Mouse (Mus musculus) adrenal gland, postnatal 14 days (tissue): ENCODE results near the gene Frmd8. TPM values are rescaled to one million over a fixed set of nuclear protein-coding genes. Genes with fewer than 3 reads are reported as not detected.
A peak's percentile ranks its signal among the peaks of the same experiment; 100 is the strongest.

ENCODE experiments used
- DNase-seq: peaks from one replicate; pipeline ENCODE4 v3.0.0; 2021; ENCODE audit warnings: mixed read lengths
- total RNA-seq: library from RNA; stranded (reverse); gene quantifications from 2 replicates; pipeline ENCODE4 v1.2.3, GENCODE M21; 2021

Gene Frmd8
- total RNA-seq, 1 experiment from 2014 or later = 26.0 TPM

DNA sequence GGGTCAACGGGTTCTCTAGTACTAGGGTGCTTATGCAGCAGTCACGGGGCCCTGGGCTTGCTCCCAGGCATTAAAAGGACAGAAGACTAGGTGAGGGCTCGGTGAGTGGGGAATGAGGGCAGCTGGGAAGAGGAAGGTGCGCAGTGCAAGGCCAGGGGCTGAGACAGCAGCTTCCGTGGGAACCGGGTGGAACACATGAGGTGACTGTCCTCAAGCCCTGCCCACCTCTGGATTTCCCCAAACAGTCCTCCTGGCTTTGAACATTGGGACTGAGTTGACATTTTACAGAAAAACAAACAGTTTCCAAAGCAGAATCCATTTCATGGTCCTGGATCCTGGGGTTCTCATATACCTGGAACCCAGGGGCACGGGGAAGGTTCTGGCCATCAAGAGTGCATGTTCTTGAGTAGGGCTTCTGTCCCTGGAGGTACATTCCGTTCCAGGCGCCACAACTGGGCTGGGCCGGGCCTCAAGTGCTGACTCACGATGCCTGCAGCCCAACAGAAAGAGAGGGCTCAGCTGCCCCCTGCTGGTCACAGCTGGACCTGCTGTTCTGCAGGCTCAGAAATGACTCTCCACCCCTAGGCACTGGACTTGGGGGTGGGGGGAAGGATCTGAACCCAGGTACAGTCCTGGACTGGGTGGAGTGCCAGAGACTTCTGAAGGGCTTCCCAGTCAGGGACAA, 25.1 kb downstream of the Frmd8 start:
- peak; percentile 97 for DNase-seq

DNA sequence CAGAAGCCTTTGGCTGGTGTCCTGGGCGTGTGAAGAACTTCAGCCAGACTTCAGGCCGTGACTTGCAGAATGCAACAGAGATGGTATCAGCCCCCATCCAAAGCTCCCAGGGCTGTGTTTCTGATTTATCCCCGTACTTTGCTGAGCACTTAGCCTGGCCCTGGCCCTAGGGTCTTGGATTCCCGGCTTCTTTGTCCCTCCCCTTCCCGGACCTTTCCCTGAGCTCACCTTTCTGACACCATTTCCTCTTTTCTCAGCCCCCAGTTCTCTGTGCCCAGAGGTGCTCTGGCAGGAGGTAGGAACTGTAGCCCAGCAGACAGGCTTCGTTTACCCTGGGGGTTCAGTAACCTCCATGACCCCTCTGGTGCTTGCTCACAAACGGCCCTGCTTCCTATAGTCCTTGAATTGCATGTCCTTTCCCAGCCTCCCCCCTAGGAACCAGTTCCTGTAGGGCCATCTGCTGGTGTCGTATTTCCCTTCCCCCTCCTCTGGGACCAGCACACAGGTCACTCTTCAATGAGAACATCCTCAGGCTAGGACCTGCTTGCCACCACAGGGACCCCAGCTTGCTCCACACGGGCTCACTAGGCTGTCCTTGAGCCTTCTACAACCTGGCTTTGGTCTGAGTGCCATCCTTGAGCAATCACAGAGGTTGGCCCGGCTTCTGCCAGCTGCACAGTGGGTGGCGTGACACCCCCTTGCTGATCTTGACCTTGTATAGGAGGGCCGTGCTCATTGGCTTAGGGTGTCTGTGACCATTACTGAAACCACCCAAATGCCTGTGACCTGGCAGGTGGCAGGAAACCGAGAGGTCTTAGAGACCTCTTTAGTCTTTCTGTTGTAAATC, 26.0 kb downstream of the Frmd8 start:
- DNase-seq = peak; percentile 87

DNA sequence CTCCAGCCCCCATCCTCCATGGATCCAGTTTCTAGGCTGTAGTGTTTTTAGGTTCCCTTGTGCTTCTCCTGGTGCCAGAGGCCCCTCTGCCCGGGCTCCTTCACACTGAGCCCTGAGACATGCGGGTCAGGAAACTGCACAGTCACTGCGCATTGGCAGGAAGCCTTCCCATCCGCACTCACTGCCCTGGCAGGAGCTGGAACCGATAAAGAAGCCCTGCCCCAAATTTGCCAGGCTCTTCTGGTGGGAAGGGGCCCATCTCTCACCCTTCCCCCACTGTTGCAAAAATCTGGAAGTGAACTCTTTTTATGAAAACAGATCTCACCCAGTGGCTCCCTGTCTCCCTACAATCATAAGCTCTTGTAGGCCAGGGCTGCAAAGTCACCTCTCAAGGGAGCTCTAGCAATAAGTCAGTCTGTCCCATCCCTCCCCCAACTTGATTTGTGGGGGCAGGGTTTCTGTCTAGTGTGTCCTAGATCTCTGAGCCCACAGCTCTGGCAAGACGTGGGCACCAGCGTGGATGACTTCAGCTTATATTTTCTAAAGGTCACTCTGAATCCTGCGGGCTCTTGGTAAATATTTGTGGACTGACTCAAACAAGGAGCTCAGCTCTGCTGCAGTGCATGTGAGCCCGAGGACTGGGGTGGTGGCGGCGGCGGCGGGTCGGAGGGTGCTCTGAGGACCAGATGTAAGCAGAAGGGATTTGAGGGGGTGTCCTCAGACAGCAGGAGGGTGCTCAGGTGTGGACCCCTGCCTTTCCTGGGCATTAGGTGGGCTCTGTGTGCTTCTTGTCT, 26.8 kb downstream of the Frmd8 start:
- peak; percentile 91 for DNase-seq

DNA sequence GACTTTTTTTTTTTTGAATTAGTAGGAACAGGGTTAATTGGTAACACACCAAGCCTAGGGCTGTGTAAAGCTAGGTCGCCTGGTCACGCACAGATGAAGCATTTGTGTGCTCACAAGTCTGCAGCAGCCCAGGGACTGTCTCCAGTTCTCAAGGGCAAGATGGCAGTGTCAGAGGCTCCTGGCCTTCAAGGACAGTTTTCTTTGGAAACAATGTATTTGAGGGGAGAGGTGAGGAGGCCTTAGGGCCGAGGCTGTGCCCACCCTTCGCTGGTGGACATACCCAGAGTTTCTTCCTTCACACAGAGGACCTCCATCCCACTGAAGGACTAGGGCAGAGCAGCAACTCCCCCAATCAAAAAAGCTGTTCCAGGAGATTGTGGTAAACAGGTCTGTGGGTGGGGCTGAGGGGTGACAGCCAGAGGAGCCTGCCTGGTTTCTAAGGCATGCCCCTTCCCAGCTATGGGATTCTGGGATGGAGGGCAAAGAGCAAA, 27.7 kb downstream of the Frmd8 start:
- DNase-seq = peak; percentile 41

DNA sequence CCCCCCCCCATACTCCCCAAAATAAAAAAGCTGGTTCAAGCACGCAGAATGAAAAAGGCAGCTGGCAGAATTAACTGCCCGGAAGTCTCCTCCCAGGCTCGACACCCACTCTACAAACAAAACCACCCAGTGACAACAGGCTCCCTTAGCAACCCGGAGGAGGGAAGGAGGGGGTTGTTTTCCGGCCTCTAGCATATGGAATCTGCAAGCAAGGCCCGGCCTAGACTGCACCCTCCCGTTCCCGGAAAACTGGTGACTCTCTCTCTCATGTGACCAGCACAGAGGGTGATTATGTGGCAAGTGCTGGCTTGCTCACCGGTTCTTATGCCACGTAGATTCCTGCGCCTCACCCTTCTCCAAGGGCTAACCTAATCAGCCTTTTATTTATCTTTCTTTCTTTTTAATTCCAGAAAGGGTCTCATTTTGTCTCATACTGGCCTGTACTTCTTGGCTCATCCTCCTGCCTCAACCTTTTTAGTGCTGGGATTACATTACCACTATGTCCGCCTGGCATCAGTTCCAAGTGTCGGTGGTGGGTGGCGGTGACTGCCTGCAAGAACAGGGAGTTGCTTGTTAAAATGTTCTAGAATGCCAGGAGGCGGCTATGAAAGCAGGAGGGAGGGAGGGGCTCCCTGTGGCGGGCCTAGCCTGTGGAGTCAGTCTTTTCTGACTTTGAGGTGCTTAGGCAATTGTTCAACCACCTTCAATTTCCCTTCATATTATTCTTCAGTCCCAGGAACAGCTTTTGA, 28.3 kb downstream of the Frmd8 start:
- DNase-seq = peak; percentile 89

DNA sequence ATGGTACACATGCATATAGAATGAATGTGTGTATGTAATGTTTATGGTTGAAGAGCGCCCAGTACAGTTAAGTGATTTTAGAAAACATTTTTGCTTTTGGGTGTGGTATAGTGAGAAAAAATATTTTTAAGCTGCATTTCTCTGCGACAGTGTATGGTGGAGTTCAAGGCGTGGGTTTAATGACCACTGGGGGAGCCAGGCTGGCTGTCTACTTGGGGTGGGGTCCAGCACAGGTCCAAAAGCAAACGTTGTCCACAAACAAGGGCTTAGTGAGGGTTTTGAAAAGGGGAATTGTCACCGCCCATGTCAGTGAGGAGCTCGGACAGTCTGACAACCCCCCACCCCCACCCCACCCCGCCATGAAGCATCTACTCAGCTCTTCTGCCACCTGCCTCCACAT, 28.9 kb downstream of the Frmd8 start:
- DNase-seq = no peak

DNA sequence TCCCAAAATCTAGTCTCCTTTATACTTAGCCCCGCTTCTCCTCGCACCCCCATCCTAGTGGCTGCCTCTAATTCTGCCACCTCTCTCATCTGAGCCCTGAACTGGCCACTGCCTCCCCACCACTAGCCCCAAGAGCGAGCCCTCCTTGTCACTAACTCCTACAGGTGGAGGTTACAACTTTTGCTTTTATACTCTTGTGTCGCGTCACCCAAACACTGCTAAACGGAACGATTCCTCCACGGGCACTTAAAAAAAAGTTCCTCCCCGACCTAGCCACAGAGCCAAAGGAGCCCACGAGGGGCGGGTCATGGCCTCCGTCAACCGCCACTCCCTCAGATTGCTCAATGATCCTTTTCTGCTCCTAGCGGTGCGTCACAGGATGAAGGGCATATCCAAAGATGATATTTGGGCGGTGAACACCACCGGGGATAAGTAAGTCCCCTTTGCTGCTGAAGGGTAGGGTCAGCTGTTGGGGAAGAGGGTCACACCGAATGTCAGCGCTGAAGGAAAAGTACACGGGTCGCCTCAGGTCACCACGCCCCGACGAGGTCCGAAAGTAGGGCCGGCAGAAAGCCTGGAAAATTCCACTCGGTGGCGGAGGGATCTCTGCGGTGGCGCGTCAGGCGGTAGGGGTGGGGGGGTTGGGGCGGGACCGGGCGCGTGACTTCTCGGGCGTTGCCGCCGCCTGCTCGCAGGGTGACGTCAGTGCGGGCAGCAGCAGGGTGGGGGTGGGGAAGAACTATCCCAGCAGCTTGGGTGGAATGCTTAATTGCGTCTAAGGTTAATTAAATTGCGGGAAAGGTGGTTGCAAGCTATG, 29.5 kb downstream of the Frmd8 start:
- DNase-seq = peak; percentile 98

DNA sequence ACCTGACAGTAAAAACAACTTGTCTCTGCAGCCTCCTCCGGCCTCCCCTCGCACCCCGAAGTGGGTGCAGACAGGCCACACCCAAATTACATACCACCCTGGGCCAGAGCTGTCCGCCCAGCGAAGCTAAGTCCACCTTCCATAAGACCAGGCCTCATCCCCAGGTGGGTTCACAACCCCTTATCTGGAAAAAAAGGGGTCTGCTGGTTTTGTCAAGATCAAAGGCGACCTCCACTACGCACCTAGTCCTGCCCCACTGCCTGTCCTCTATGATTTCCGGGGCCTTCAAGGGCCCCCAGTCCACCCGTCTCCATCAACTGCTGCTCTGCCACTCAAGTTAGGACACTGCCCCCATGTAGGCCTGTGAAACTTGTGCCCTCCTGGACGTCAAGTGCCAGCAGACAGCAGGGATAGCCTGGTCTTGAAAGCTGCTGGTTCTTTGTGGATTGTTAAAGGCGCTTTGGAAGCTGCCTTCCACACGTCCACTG, 30.2 kb downstream of the Frmd8 start:
- DNase-seq = no peak

DNA sequence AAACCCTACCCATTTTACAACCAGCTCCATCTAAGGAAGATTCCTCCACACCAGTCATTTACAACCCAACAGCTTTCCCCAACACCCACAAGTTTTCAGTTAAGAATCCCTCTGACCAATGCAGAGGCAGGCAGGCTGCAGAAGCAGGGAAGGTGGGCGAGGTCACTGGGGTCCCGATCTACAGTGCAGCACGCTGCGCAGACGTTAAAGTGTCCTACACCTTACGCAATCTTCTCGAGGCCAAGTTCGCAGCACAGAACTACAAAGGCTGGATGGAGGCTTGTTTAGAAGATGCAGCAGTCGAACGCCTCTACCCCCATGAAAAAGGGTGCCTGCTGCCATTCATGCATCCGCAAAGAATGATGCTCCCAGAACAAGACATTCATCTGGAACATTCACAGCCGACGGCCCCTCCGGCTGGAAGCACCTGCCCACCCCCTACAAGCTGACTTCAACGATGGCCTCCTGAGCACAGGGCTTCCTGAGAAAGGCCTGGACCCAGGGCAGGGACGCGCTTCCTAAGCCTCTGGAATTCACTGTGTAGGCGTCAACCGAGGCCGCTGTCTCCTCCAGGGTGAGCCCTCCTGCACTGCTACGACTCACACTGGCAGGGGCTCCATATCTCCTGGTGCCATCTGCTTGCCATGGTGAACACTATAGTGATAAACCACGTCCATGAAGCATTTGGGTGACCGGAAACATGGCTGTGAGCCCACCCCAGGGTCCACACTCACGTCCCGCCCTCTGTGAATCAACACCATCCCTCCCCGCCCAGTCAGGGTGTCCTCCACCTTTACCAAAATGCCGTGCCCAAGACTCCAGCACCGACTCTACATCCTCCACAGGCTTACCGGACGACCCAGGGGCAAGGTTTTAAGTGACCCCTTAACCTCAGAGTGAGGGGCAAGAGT, 31.0 kb downstream of the Frmd8 start:
- DNase-seq = peak; percentile 55

DNA sequence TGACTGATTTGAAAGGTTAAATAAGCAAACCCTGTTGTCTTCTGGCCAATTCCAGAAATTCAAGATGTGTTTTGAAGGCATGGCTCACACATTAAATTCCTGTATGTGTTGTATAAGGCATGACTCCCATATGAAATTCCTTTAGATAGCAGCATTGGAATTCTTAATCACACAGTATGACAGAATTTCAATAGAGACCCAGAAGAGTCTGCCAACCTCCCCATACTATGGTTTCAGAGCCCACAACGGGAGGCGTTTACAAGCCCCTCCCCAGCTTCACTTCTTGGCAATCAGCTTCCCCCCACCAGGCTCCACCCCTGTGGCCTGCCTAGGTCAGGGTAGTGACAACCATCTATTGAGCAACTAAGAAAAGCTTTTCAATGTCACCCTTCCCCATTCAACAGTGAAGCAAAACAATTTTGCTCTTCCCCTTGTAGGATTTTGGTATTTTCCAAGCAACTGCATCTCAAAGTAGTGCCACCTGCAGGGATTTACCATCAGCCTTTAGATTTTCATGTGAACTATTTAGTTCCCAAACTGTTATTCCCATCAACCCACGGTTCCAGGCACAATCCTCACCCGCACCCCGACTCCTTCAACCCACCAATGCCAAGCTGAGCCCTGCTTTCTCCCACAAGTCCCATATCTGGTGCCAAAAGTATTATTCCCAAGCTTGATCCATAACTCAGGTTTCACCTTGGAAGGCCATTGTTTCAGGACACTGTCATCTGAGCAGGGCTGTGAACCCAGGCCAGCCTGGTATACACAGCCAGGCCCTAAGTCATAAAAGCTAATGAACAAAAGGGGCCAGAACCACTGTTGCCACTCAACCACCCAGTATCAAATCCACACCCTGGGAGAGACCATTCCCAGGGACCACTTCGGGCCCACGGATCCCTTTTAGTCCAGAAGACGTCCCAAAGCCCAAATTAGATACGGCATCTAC, 32.0 kb downstream of the Frmd8 start:
- DNase-seq = peak; percentile 68

DNA sequence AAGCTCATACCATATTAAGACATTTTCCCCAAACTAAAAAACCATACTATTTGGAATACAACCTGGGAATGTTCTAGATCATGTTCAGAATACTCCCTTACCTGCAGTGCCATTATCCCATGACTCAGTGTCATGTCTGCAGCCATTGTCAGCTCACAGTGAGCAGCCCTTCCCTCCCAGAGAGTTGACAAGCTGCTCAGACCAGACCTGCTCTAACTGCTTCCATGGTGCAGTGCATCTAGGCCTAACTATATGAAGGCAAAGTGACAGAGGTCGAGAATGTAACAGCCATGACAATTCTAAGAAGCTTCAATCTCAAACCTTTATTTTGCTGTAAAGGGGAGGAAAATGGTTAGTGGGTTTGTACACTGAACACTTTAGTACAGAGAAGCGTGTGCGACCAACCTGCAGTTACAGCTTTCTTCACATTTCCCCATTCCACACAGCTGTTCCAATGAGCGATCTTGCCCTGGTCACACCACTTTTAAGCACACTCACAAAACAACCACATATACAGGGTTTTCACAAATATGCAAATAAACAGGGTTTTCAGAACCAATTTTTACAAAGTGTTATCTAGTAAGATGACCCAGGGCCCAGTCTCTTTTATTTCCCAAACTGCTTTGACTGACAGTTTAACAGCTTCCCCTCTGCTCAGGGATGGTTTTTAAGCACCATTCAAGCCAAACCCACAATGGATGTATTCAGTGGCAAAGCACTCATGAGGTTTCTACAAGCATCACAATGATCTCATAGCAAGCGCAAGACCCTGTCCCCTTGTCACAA, 32.9 kb downstream of the Frmd8 start:
- DNase-seq = no peak

DNA sequence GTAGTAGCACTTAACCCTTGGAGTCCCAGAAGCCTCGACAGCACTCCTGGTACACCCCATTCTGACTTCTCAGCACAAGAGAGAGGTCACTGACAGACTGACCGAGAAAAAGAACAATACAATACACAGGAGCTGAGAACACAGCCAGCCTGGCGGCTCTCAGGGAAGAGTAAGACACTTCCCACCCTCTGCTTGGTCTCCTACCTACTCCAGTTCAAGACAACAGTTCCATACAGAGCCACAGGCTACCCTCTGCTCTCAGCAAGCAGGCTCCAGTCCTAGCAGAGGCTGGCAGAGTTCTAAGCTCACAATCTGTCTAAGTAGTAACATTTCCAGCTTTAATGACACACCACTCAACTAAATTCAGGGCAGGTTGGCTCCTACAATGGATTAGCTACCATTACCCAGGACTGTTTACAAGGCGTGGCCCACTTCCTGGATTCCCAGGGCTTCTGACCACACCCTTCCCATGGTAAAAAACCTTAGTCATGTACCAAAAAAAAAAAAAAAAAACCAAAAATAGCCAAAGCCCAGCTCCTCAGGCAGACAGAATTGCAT, 33.6 kb downstream of the Frmd8 start:
- peak; percentile 29 for DNase-seq

DNA sequence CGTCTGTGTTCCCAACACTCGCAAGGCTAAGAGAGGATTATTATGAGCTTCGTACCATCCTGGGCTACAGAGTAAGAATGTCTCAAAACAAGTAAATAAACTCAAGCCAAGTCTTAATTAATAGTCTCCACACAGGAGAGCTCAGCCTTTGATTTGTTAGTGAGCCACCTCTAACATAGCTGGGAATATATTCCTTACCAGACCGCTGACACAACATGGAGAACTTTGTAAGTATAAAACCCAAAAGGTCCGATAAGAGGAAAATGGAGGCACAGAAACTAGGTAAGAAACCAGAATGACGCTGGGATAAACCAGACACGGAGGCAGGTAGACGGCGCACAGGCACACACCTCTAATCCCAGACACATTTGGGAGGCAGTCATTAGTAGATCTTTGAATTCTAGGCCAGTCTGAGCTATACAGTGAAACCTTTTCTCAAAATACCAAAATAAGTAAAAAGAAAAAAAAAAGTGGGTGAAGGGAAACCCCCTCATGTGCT, 34.1 kb downstream of the Frmd8 start:
- no peak for DNase-seq

DNA sequence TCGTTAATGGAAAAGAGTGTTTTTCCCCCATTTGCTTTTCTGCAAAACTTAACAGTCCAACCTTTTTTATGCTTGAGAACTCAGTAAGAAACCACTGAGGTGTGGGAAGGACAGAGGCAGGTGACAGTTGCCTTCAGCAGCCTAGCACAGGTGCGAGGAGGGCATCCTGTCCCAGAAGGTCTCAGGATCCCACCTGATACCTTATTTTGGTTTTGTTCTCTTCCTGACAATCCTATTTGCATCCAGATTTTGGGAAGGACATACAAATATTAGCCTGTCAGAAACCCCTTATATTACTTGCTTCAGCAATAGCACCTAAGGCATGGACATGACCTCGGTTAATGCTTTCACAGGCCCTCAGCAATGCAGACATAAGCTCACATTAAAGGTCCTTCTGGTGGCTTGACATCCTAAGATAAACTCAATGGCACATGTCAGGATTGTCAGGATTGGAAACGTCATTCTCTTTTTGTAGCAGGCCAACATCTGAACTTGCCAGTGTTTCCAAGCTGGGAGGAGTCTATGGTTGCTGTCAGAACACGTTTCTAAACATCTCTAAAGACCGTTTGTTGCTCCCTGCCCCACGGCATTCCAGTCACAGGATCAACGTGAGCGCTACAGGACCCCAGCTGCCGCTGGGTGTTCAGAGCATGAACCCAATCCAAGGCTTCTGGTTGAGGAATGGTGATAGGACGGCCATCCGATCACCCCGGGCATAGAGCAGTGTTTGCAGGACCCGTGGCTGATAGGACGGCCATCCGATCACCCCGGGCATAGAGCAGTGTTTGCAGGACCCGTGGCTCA, 34.8 kb downstream of the Frmd8 start:
- DNase-seq = peak; percentile 59

DNA sequence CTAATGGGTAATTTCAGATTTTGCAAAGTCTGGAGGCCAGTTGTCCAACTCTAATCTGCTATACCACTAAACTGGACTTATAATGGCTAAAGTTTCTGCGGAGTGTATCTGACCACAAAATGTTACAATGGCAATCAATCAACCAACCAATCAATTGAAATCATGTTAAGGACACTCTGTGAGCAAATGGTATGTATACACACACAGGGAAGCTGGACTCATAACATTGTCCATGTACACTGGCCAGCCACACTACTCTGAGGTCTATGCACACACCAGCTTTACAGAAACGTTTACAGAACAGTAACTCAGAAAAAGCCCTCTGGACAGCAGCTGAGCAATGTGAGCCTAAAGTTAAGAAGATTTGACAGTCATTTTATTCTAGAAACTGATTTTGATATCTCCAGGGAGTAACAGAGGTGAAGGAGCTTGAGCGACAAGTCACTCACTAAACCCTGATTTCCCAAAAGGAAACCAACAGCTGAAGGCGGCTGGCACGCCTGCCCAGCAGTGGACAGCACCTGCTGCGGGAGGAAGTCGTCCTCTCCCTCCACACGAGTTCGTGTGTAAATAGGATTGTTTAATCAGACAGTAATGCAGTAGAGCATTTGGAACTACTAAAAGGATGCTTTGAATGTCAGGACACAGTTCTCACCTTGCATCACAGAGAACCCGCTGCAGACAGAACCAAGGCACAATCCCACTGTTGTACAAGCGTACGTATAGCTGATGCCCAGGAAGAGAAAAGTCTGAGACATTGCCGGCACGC, 35.6 kb downstream of the Frmd8 start:
- peak; percentile 62 for DNase-seq

DNA sequence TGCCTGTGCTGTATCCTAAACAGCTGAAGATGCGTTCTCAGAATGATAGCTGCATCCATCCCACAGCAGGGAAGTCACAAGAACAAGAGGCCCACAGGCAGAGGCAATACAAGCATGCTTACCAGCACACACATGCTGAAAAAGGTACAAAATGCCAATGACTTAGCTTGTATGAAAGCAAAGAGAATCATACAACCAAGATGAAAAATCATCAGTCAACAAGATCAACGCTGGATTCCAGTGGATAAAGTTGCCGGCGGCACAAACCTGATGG, 36.2 kb downstream of the Frmd8 start:
- DNase-seq = no peak
